Mouse (Mus musculus): ENCODE measurements around the gene Sbk2. TPM values are rescaled to one million over a fixed set of nuclear protein-coding genes. Genes with fewer than 3 reads are reported as not detected.

The Sbk2 gene
- polyA plus RNA-seq (2012; fragmentation: generic; extraction: Trizol): under 1 TPM; 0.01 to 0.13 TPM

GRCm38 (mm10) chr7:4964272-4964671, at the start of gene Sbk2:
Gene Sbk2 (minus strand): TSS chr7:4964406.

GRCm38 (mm10) chr7:4996003-4996895, 32.0 kb upstream of the Sbk2 start, which contains the start of gene Zfp579:
Gene Zfp579 (minus strand): TSS chr7:4996158.

GRCm38 (mm10) chr7:4971068-4971467, 6.9 kb upstream of the Sbk2 start, which contains the start of gene Sbk3:
Gene Sbk3 (minus strand): TSS chr7:4971168.

GRCm38 (mm10) chr7:4925441-4926381, 38.5 kb downstream of the Sbk2 start, which contains the start of gene Ssc5d:
Gene Ssc5d (plus strand): TSS chr7:4925785.

GRCm38 (mm10) chr7:4921824-4922482, 42.3 kb downstream of the Sbk2 start, which contains the start of gene Nat14:
Gene Nat14 (plus strand): TSS chr7:4922028.

GRCm38 (mm10) chr7:4915007-4915665, 49.1 kb downstream of the Sbk2 start, which contains the start of gene Zfp628:
Gene Zfp628 (plus strand): TSS chr7:4915217.

GRCm38 (mm10) chr7:4906466-4906950, 57.7 kb downstream of the Sbk2 start, which contains the start of gene Gm36210:
Gene Gm36210 (minus strand): TSS chr7:4906516.

Other genes starting within 250 kb of the Sbk2 start
- under 1 TPM; 0.02 to 0.27 TPM for gene Tmem150b, start 239.2 kb downstream of the Sbk2 start, polyA plus RNA-seq (2012; fragmentation: generic; extraction: Trizol)
- gene Kmt5c, start 224.3 kb downstream of the Sbk2 start, polyA plus RNA-seq (2012; fragmentation: generic; extraction: Trizol): 10 to 100 TPM in 1 of 2 experiments, 1 to 10 TPM in 1; 6.4 to 30.2 TPM
- under 1 TPM; 0.08 to 0.26 TPM for gene Cox6b2, start 211.3 kb downstream of the Sbk2 start, polyA plus RNA-seq (2012; fragmentation: generic; extraction: Trizol)
- not detected for gene Fam71e2, start 193.1 kb downstream of the Sbk2 start, polyA plus RNA-seq (2012; fragmentation: generic; extraction: Trizol)
- gene Il11, start 181.5 kb downstream of the Sbk2 start, polyA plus RNA-seq (2012; fragmentation: generic; extraction: Trizol): under 1 TPM; 0.66 to 0.91 TPM
- gene Tmem190, start 181.5 kb downstream of the Sbk2 start, polyA plus RNA-seq (2012; fragmentation: generic; extraction: Trizol): 1 to 10 TPM in 1 of 2 experiments, under 1 TPM in 1; 0.61 to 1.1 TPM
- gene Tmem238, start 174.8 kb downstream of the Sbk2 start, polyA plus RNA-seq (2012; fragmentation: generic; extraction: Trizol): 10 to 100 TPM in 1 of 2 experiments, 1 to 10 TPM in 1; 9.5 to 53.2 TPM
- gene Rpl28, start 171.5 kb downstream of the Sbk2 start, polyA plus RNA-seq (2012; fragmentation: generic; extraction: Trizol): over 10,000 TPM in 1 of 2 experiments, 1,000 to 10,000 TPM in 1; 4,560 to 11,128 TPM
- gene Ube2s, start 151.8 kb downstream of the Sbk2 start, polyA plus RNA-seq (2012; fragmentation: generic; extraction: Trizol): 100 to 1,000 TPM; 315 to 381 TPM
- not detected for gene Shisa7, start 119.7 kb downstream of the Sbk2 start, polyA plus RNA-seq (2012; fragmentation: generic; extraction: Trizol)
- gene Isoc2b, start 94.1 kb downstream of the Sbk2 start, polyA plus RNA-seq (2012; fragmentation: generic; extraction: Trizol): under 1 TPM; 0.18 to 0.59 TPM
- 1 to 10 TPM; 1.5 to 3.4 TPM for gene Isoc2a, start 87.3 kb downstream of the Sbk2 start, polyA plus RNA-seq (2012; fragmentation: generic; extraction: Trizol)
- gene Gm36210, start 57.9 kb downstream of the Sbk2 start, polyA plus RNA-seq (2012; fragmentation: generic; extraction: Trizol): under 1 TPM in 1 of 2 experiments, not detected in 1; 0.19 TPM
- 10 to 100 TPM in 1 of 2 experiments, 1 to 10 TPM in 1; 8.1 to 11.7 TPM for gene Zfp628, start 49.2 kb downstream of the Sbk2 start, polyA plus RNA-seq (2012; fragmentation: generic; extraction: Trizol)
- gene Nat14, start 42.4 kb downstream of the Sbk2 start, polyA plus RNA-seq (2012; fragmentation: generic; extraction: Trizol): 1 to 10 TPM in 1 of 2 experiments, under 1 TPM in 1; 0.78 to 6.7 TPM
- gene Ssc5d, start 38.6 kb downstream of the Sbk2 start, polyA plus RNA-seq (2012; fragmentation: generic; extraction: Trizol): 10 to 100 TPM in 1 of 2 experiments, 1 to 10 TPM in 1; 4.7 to 87.9 TPM
- gene Sbk3, start 6.8 kb upstream of the Sbk2 start, polyA plus RNA-seq (2012; fragmentation: generic; extraction: Trizol): under 1 TPM; 0.01 to 0.13 TPM
- gene Zfp579, start 31.8 kb upstream of the Sbk2 start, polyA plus RNA-seq (2012; fragmentation: generic; extraction: Trizol): 10 to 100 TPM in 1 of 2 experiments, 1 to 10 TPM in 1; 7.9 to 20.1 TPM
- gene Zfp524, start 50.0 kb upstream of the Sbk2 start, polyA plus RNA-seq (2012; fragmentation: generic; extraction: Trizol): 10 to 100 TPM; 24.7 to 30.2 TPM
- 10 to 100 TPM; 22.6 to 29.6 TPM for gene Fiz1, start 50.3 kb upstream of the Sbk2 start, polyA plus RNA-seq (2012; fragmentation: generic; extraction: Trizol)
- gene Gm44973, start 51.1 kb upstream of the Sbk2 start, polyA plus RNA-seq (2012; fragmentation: generic; extraction: Trizol): under 1 TPM; 0.14 to 0.17 TPM
- 10 to 100 TPM in 1 of 2 experiments, 1 to 10 TPM in 1; 6.3 to 24.5 TPM for gene Zfp865, start 56.0 kb upstream of the Sbk2 start, polyA plus RNA-seq (2012; fragmentation: generic; extraction: Trizol)
- gene Ccdc106, start 56.1 kb upstream of the Sbk2 start, polyA plus RNA-seq (2012; fragmentation: generic; extraction: Trizol): under 1 TPM; 0.12 to 0.55 TPM
- gene 4632433K11Rik, start 69.7 kb upstream of the Sbk2 start, polyA plus RNA-seq (2012; fragmentation: generic; extraction: Trizol): not detected
- 1 to 10 TPM; 1.7 to 8.9 TPM for gene Zfp784, start 74.0 kb upstream of the Sbk2 start, polyA plus RNA-seq (2012; fragmentation: generic; extraction: Trizol)
- 10 to 100 TPM; 26.8 to 46.2 TPM for gene Zfp580, start 87.1 kb upstream of the Sbk2 start, polyA plus RNA-seq (2012; fragmentation: generic; extraction: Trizol)
- gene U2af2, start 97.7 kb upstream of the Sbk2 start, polyA plus RNA-seq (2012; fragmentation: generic; extraction: Trizol): 100 to 1,000 TPM; 166 to 202 TPM
- gene Epn1, start 115.8 kb upstream of the Sbk2 start, polyA plus RNA-seq (2012; fragmentation: generic; extraction: Trizol): 100 to 1,000 TPM; 130 to 144 TPM
- gene Rfpl4, start 152.5 kb upstream of the Sbk2 start, polyA plus RNA-seq (2012; fragmentation: generic; extraction: Trizol): under 1 TPM in 1 of 2 experiments, not detected in 1; 0.06 TPM
- under 1 TPM in 1 of 2 experiments, not detected in 1; 0.05 TPM for gene Rasl2-9, start 161.5 kb upstream of the Sbk2 start, polyA plus RNA-seq (2012; fragmentation: generic; extraction: Trizol)
- not detected for gene Vmn1r55, start 185.3 kb upstream of the Sbk2 start, polyA plus RNA-seq (2012; fragmentation: generic; extraction: Trizol)
- gene Vmn1r56, start 232.3 kb upstream of the Sbk2 start, polyA plus RNA-seq (2012; fragmentation: generic; extraction: Trizol): not detected

Measured in C3H10T1/2 (cell line).